ENCODE assay signal across 8 mouse cellular contexts in the genomic region with DNA sequence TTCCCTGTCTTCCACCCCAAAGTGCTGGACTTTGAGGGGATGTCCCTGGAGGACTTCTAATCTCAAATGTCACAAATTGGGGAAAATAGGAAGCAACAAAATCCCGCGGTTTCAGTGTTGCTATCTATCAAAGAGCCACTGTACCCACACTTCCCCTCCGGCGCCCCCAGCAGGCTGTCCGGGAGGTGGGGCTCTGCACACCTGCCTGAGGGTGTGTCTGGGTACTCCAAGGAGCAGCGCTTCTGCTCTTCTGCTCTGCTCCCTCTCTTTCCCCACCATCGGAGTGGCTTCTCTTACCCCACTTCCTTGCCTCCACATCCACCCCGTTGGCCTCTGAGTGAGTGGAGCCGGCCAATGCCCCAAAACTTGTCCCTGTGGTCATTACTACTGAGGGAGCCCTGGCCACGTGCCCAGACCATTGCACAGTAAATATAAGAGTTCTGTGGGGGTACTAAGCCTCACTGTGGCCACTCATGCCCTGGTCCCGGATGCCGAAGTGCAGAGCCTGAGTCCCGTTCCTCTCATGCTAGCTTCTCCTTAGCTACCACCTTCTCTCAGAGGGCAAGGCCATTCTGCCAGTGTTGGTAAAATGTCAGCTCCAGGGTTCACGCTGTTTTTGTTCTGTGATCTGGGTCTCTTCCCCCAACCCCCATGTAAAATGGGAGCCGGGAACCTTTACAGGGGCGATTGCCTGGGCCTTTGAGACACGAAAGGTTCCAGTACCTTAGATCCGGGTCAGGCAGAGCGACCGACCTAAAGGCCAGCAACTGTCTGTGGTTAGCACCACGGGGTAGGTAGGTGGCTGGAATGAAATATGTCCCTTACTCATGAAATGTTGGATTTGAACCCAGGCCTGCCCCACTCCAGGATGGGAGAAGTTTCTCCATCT. TPM values are rescaled to one million over a fixed set of nuclear protein-coding genes. Genes with fewer than 3 reads are reported as not detected.
A peak's percentile ranks its signal among the peaks of the same experiment; 100 is the strongest.
DNase-seq lines count a peak whose midpoint lies in the region; ATAC-seq and TF ChIP-seq lines count a peak whose summit lies in the region.

No protein-coding gene starts in this region.

- H3K36me3 ChIP-seq in embryonic facial prominence, embryonic 13.5 days: peaks cover 9% of the 10 kb centered on the region
- no peaks in the 10 kb centered on the region for H3K36me3 ChIP-seq in hindbrain, embryonic 14.5 days (replicated peaks; ENCODE audit: control insufficient read depth, insufficient read depth)
- H3K36me3 ChIP-seq in liver, embryonic 16.5 days (ENCODE audit: control insufficient read depth, insufficient read depth): no peaks in the 10 kb centered on the region
- peaks cover 4% of the 10 kb centered on the region; the same call in 1 of the 2 replicates for H3K36me3 ChIP-seq in small intestine, adult 2 months (ENCODE audit: control insufficient read depth, insufficient read depth, low read length)

- peak; percentile 8; the same call in 1 of the 2 replicates for TF ChIP-seq CTCF in small intestine, adult 2 months (IDR thresholded peaks at IDR 0.05; ENCODE audit: extremely low read depth, insufficient read length, insufficient replicate concordance, low read depth, low read length)

- no peaks in the 10 kb centered on the region for H3K9me3 ChIP-seq in embryonic facial prominence, embryonic 13.5 days
- H3K9me3 ChIP-seq in hindbrain, embryonic 14.5 days (ENCODE audit: control insufficient read depth, low read length): no peaks in the 10 kb centered on the region
- no peaks in the 10 kb centered on the region for H3K9me3 ChIP-seq in liver, embryonic 16.5 days (replicated peaks; ENCODE audit: control insufficient read depth, low read length)

- H3K27me3 ChIP-seq in embryonic facial prominence, embryonic 13.5 days: no peaks in the 10 kb centered on the region; the same call in 1 of the 2 replicates
- H3K27me3 ChIP-seq in hindbrain, embryonic 14.5 days (ENCODE audit: control insufficient read depth, insufficient read depth, low read length): peaks cover 31% of the 10 kb centered on the region
- peaks cover 49% of the 10 kb centered on the region for H3K27me3 ChIP-seq in liver, embryonic 16.5 days (ENCODE audit: control insufficient read depth, insufficient read depth, low read depth, low read length)
- H3K27me3 ChIP-seq in small intestine, adult 2 months (ENCODE audit: control insufficient read depth, insufficient read depth, low read length): peaks cover 2% of the 10 kb centered on the region; the same call in 1 of the 2 replicates

- no peak for TF ChIP-seq POLR2A in small intestine, adult 2 months (IDR thresholded peaks at IDR 0.05; ENCODE audit: low read depth, low read length)

- H3K4me3 ChIP-seq in embryonic facial prominence, embryonic 13.5 days: peak overlapping the region; percentile 61
- H3K4me3 ChIP-seq in hindbrain, embryonic 14.5 days (replicated peaks; ENCODE audit: low read length): peak overlapping the region; percentile 33
- H3K4me3 ChIP-seq in liver, embryonic 16.5 days (ENCODE audit: low read depth, low read length): peak overlapping the region; percentile 59
- peak overlapping the region; percentile 73 for H3K4me3 ChIP-seq in small intestine, adult 2 months (ENCODE audit: low read depth, low read length)

- WGBS in embryonic facial prominence, embryonic 13.5 days: 32% methylated on average over 21 of the region's 21 CpGs
- 44% methylated on average over 21 of the region's 21 CpGs for WGBS in hindbrain, embryonic 14.5 days
- 17% methylated on average over 21 of the region's 21 CpGs for WGBS in liver, embryonic 16.5 days (ENCODE audit: insufficient replicate concordance)
- WGBS in small intestine, adult 2 months: 8% methylated on average over 21 of the region's 21 CpGs

- H3K9ac ChIP-seq in embryonic facial prominence, embryonic 13.5 days: peak overlapping the region; percentile 88
- peak overlapping the region; percentile 29; the same call in 1 of the 2 replicates for H3K9ac ChIP-seq in hindbrain, embryonic 14.5 days
- peak overlapping the region; percentile 61 for H3K9ac ChIP-seq in liver, embryonic 16.5 days (ENCODE audit: low read depth, low read length)

- DNase-seq in embryo, embryonic 10 days (ENCODE audit: low spot score): peak; percentile 13
- DNase-seq in embryo, embryonic 9.5 days (ENCODE audit: extremely low spot score): no peak
- DNase-seq in hindbrain, embryonic 14.5 days (ENCODE audit: low spot score): no peak
- DNase-seq in left cerebral cortex, adult 9 months (ENCODE audit: low spot score in 2 of 2): no peak
- no peak for DNase-seq in retina, postnatal 1 day

- H3K4me1 ChIP-seq in embryonic facial prominence, embryonic 13.5 days: peaks cover 70% of the 10 kb centered on the region
- H3K4me1 ChIP-seq in hindbrain, embryonic 14.5 days (replicated peaks; ENCODE audit: control insufficient read depth, insufficient read depth, low read length): peaks cover 29% of the 10 kb centered on the region; the same call in 1 of the 2 replicates
- H3K4me1 ChIP-seq in liver, embryonic 16.5 days (ENCODE audit: control insufficient read depth, low read depth, low read length): peaks cover 17% of the 10 kb centered on the region
- H3K4me1 ChIP-seq in small intestine, adult 2 months (ENCODE audit: control insufficient read depth, insufficient read depth, insufficient read length, low read length): peaks cover 18% of the 10 kb centered on the region

- peak overlapping the region; percentile 84 for H3K4me2 ChIP-seq in embryonic facial prominence, embryonic 13.5 days
- H3K4me2 ChIP-seq in hindbrain, embryonic 14.5 days (replicated peaks): peak overlapping the region; percentile 50
- H3K4me2 ChIP-seq in liver, embryonic 16.5 days (ENCODE audit: low read depth, low read length): peak overlapping the region; percentile 28

- ATAC-seq in embryonic facial prominence, embryonic 13.5 days (ENCODE audit: insufficient number of reproducible peaks, insufficient read depth, low FRiP score, low TSS enrichment, low read depth): no peak
- ATAC-seq in hindbrain, embryonic 14.5 days (ENCODE audit: low FRiP score): no peak
- ATAC-seq in liver, embryonic 16.5 days (ENCODE audit: low read depth): no peak

- H3K27ac ChIP-seq in embryonic facial prominence, embryonic 13.5 days: peak overlapping the region; percentile 86; the same call in 1 of the 2 replicates
- 0 out of 2 replicates have a peak overlapping the region, but pooled peaks have one; percentile 44 for H3K27ac ChIP-seq in hindbrain, embryonic 14.5 days
- peak overlapping the region; percentile 81; the same call in 1 of the 2 replicates for H3K27ac ChIP-seq in liver, embryonic 16.5 days (ENCODE audit: low read length)
- peak overlapping the region; percentile 81 for H3K27ac ChIP-seq in small intestine, adult 2 months (ENCODE audit: insufficient read depth, low read depth, low read length)

RNA-seq across cellular contexts. Expression of a gene that starts 1.4 kb away (rescaled TPM):
- 25.2 and 28.6 TPM in 2 replicates for polyA plus RNA-seq in embryonic facial prominence, embryonic 13.5 days (2015; fragmentation: Nextera tagmentation; extraction: Ambion mirVana)
- 10.7 and 11.2 TPM in 2 replicates for polyA plus RNA-seq in hindbrain, embryonic 14.5 days (2014; fragmentation: Nextera tagmentation; extraction: Ambion mirVana)
- 12.1 and 13.1 TPM in 2 replicates for polyA plus RNA-seq in liver, embryonic 16.5 days (2015; fragmentation: Nextera tagmentation; extraction: Ambion mirVana)
- polyA plus RNA-seq in small intestine, adult 2 months (2012; rRNA removed): 18.9 and 26.0 TPM in 2 replicates

RNA-seq across cellular contexts. Expression of a gene that starts 11.5 kb away (rescaled TPM):
- 1.3 TPM in 1 of 2 replicates, not detected in the other for polyA plus RNA-seq in embryonic facial prominence, embryonic 13.5 days (2015; fragmentation: Nextera tagmentation; extraction: Ambion mirVana)
- not detected in 2 replicates for polyA plus RNA-seq in hindbrain, embryonic 14.5 days (2014; fragmentation: Nextera tagmentation; extraction: Ambion mirVana)
- polyA plus RNA-seq in liver, embryonic 16.5 days (2015; fragmentation: Nextera tagmentation; extraction: Ambion mirVana): 9.1 and 15.8 TPM in 2 replicates
- 637 and 2,134 TPM in 2 replicates for polyA plus RNA-seq in small intestine, adult 2 months (2012; rRNA removed)

RNA-seq across cellular contexts. Expression of a gene that starts 33.2 kb away (rescaled TPM):
- 42.5 and 51.8 TPM in 2 replicates for polyA plus RNA-seq in embryonic facial prominence, embryonic 13.5 days (2015; fragmentation: Nextera tagmentation; extraction: Ambion mirVana)
- 40.1 and 43.0 TPM in 2 replicates for polyA plus RNA-seq in hindbrain, embryonic 14.5 days (2014; fragmentation: Nextera tagmentation; extraction: Ambion mirVana)
- 18.6 and 19.6 TPM in 2 replicates for polyA plus RNA-seq in liver, embryonic 16.5 days (2015; fragmentation: Nextera tagmentation; extraction: Ambion mirVana)
- polyA plus RNA-seq in small intestine, adult 2 months (2012; rRNA removed): 62.5 and 105 TPM in 2 replicates

RNA-seq across cellular contexts. Expression of a gene that starts 41.0 kb away (rescaled TPM):
- polyA plus RNA-seq in embryonic facial prominence, embryonic 13.5 days (2015; fragmentation: Nextera tagmentation; extraction: Ambion mirVana): 3.0 and 3.2 TPM in 2 replicates
- polyA plus RNA-seq in hindbrain, embryonic 14.5 days (2014; fragmentation: Nextera tagmentation; extraction: Ambion mirVana): 2.5 and 2.6 TPM in 2 replicates
- polyA plus RNA-seq in liver, embryonic 16.5 days (2015; fragmentation: Nextera tagmentation; extraction: Ambion mirVana): 1.8 and 2.1 TPM in 2 replicates
- 15.8 and 28.3 TPM in 2 replicates for polyA plus RNA-seq in small intestine, adult 2 months (2012; rRNA removed)

RNA-seq across cellular contexts. Expression of a gene that starts 55.6 kb away (rescaled TPM):
- polyA plus RNA-seq in embryonic facial prominence, embryonic 13.5 days (2015; fragmentation: Nextera tagmentation; extraction: Ambion mirVana): 0.18 and 0.25 TPM in 2 replicates
- polyA plus RNA-seq in hindbrain, embryonic 14.5 days (2014; fragmentation: Nextera tagmentation; extraction: Ambion mirVana): 0.16 TPM in 1 of 2 replicates, not detected in the other
- 0.18 and 0.22 TPM in 2 replicates for polyA plus RNA-seq in liver, embryonic 16.5 days (2015; fragmentation: Nextera tagmentation; extraction: Ambion mirVana)
- 0.13 TPM in 1 of 2 replicates, not detected in the other for polyA plus RNA-seq in small intestine, adult 2 months (2012; rRNA removed)

Comparison
In these comparisons a context has a peak if more than half of its experiments do, and no peak if none do; other contexts are left out.
1. H3K4me2 ChIP-seq: peak in every context shown above with its lines; median percentile 84 in embryonic facial prominence, embryonic 13.5 days; 50 in hindbrain, embryonic 14.5 days; 28 in liver, embryonic 16.5 days.
2. H3K9ac ChIP-seq: peak in every context shown above with its lines; median percentile 88 in embryonic facial prominence, embryonic 13.5 days; 61 in liver, embryonic 16.5 days; 29 in hindbrain, embryonic 14.5 days.
3. RNA of a gene that starts 11.5 kb away (polyA plus RNA-seq): 637 to 2,134 TPM in small intestine, adult 2 months; 9.1 to 15.8 TPM in liver, embryonic 16.5 days, 1.3 TPM in embryonic facial prominence, embryonic 13.5 days and not detected in hindbrain, embryonic 14.5 days; every median in the first group is over 10 times any median in the second.
4. Peak in every context shown above with its lines, with median percentiles within 50 percentile points of each other: H3K27ac ChIP-seq and H3K4me3 ChIP-seq.